Mouse (Mus musculus): ENCODE results near the gene Kcnab2.

DNA sequence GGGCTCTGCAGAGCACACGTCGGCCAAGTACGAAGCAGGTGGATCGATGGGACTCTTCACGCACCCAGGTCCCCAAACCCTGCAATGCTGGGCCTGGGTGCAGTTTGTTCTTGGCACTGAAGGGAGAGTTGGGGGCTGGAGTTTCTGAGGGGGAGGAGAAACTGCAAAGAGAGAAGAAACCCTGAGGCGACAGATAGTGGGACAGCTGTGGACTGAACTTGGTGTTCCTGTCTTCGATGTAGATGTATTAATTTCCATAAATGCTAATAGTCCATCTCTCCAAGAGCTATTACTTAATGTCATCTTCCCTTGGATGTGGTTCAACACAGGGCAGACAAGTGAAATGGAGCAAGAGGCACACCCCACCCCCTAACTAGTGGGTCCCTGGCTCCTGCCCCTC is 1.7 kb downstream of the Kcnab2 start:
- no peak for TF ChIP-seq CTCF (IDR thresholded peaks at IDR 0.05; ENCODE audit: borderline replicate concordance, insufficient read depth, low read depth, low read length)
- TF ChIP-seq POLR2A (IDR thresholded peaks at IDR 0.05; ENCODE audit: borderline replicate concordance, insufficient read depth, low read length), result no peak
